In genomic region chr11:36550649-36551048, GRCm38 (mm10) we compare ENCODE assay signal across 11 mouse cellular contexts.
"Had no signal": no experiment of that assay in that cellular context is flagged by ENCODE, and none has a peak within 500 bp of the region (broad histone marks: within the 10 kb centered on the region; RNA-seq: fewer than 3 reads in every experiment).

No protein-coding gene starts in this region.

- H3K27me3 ChIP-seq: midbrain, embryonic 13.5 days; neural tube, embryonic 15.5 days had no signal

- H3K4me2 ChIP-seq: midbrain, embryonic 13.5 days; neural tube, embryonic 15.5 days had no signal

- H3K9ac ChIP-seq: liver, embryonic 14.5 days; midbrain, embryonic 13.5 days; neural tube, embryonic 15.5 days had no signal

- H3K4me3 ChIP-seq: layer of hippocampus, adult 2 months; left cerebral cortex, adult 2 months; midbrain, embryonic 13.5 days; myocyte; neural tube, embryonic 15.5 days had no signal

- ATAC-seq: midbrain, embryonic 13.5 days had no signal

- DNase-seq: kidney, postnatal 10 days; kidney, postnatal 4 days; lung, adult 18-20 months; thymus, adult 18-20 months; thymus, postnatal 14 days had no signal

- H3K27ac ChIP-seq: layer of hippocampus, adult 2 months; left cerebral cortex, adult 2 months; liver, embryonic 14.5 days; midbrain, embryonic 13.5 days; neural tube, embryonic 15.5 days had no signal

- H3K36me3 ChIP-seq: midbrain, embryonic 13.5 days; neural tube, embryonic 15.5 days had no signal

- H3K9me3 ChIP-seq: midbrain, embryonic 13.5 days; neural tube, embryonic 15.5 days had no signal
